Mouse (Mus musculus) kidney, postnatal 0 days (tissue): ENCODE measurements around the gene Tbx5. TPM values are rescaled to one million over a fixed set of nuclear protein-coding genes. Genes with fewer than 3 reads are reported as not detected.

Experiments used
- ATAC-seq: fragments of 200-750 bp; cut with Nextera tagmentation; replicated peaks from 2 replicates; pipeline ENCODE4 v1.8.0; 2017; ENCODE audit warnings: low read depth, moderate number of reproducible peaks, moderate TSS enrichment, moderate library complexity; ENCODE audit not compliant: low FRiP score
- DNase-seq: peaks from one replicate; pipeline ENCODE4 v3.0.0-alpha.2; 2016; ENCODE audit warnings: low spot score
- H3K27ac ChIP-seq: fragments of 300-500 bp; sonication (generic); 2 replicates; pipeline ENCODE4 v1.5.1; 2014; ENCODE audit warnings: mild to moderate bottlenecking
- H3K27me3 ChIP-seq: fragments of 300-500 bp; sonication (generic); 2 replicates; pipeline ENCODE4 v1.6.1; 2014; ENCODE audit warnings: low read length, mixed read lengths; ENCODE audit not compliant: insufficient read depth
- H3K36me3 ChIP-seq: fragments of 300-500 bp; sonication (generic); 2 replicates; pipeline ENCODE4 v1.6.1; 2014; ENCODE audit warnings: low read length, mixed read lengths; ENCODE audit not compliant: insufficient read depth
- H3K4me1 ChIP-seq: fragments of 300-500 bp; sonication (generic); replicated peaks from 2 replicates; pipeline ENCODE4 v1.6.1; 2014; ENCODE audit warnings: antibody characterized with exemption, low read length, mixed read lengths; ENCODE audit not compliant: insufficient read depth
- H3K4me2 ChIP-seq: fragments of 300-500 bp; sonication (generic); 2 replicates; pipeline ENCODE4 v1.6.1; 2014; ENCODE audit warnings: mild to moderate bottlenecking, low read length, moderate library complexity, mixed read lengths
- H3K4me3 ChIP-seq: fragments of 300-500 bp; sonication (generic); replicated peaks from 2 replicates; pipeline ENCODE4 v1.5.1; 2014; ENCODE audit warnings: low read depth, low read length
- H3K9ac ChIP-seq: fragments of 300-500 bp; sonication (generic); 2 replicates; pipeline ENCODE4 v1.6.1; 2014; ENCODE audit warnings: low read depth, low read length
- H3K9me3 ChIP-seq: fragments of 300-500 bp; sonication (generic); replicated peaks from 2 replicates; pipeline ENCODE4 v1.6.1; 2016; ENCODE audit warnings: low read length, inconsistent platforms, mixed read lengths
- CTCF ChIP-seq: IDR thresholded peaks from 2 replicates; pipeline ENCODE4 v1.5.1; 2016; ENCODE audit warnings: antibody characterized with exemption, low read depth, mild to moderate bottlenecking, moderate library complexity
- WGBS: fragments of 180-500 bp; shearing (Covaris S2); extraction: QIAGEN DNeasy Blood & Tissue Kit; methylation state at CpG from one replicate; pipeline ENCODE4 v1.1.7; 2014; 5-methylcytosine and 5-hydroxymethylcytosine counted together
- polyA plus RNA-seq: library from polyadenylated mRNA; unstranded; fragments of >200 nt; fragmentation: Nextera tagmentation; extraction: Ambion mirVana; gene quantifications from 2 replicates; pipeline ENCODE4 v1.2.1, GENCODE M21; 2015

Tbx5 gene
- polyA plus RNA-seq, 1 experiment from 2014 or later, result not detected

DNA sequence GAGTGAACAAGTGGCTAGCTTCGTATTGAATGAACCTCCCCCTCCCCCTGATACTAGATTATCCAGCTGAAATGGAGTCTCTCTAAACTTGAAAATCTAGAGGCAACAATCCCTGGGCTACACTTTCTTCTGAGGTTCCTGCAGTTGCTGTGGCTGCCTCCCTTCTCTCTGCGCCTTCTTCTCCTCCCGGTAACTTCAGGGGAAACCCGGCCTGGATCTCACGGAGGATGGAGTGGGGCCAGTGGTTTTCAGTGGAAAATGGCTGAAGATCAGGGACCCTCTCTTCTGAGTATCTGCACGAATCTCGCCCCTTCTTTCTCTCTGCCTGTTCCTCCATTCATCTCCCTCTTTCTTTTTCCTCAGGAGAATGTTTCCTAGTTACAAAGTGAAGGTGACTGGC lies 7.9 kb downstream of the Tbx5 start:
- ATAC-seq (no peak), DNase-seq (peak; percentile 22)
- H3K4me1 ChIP-seq, result no peaks in the 10 kb centered on the region
- H3K4me2 ChIP-seq, result no peak overlapping the region
- H3K9me3 ChIP-seq, result no peaks in the 10 kb centered on the region
- WGBS, result 2% methylated on average over 7 of the region's 7 CpGs
- H3K27ac ChIP-seq, result no peak overlapping the region
- peaks cover 88% of the 10 kb centered on the region for H3K27me3 ChIP-seq
- no peak overlapping the region for H3K9ac ChIP-seq
- no peak for TF ChIP-seq CTCF
- no peak overlapping the region for H3K4me3 ChIP-seq
- no peaks in the 10 kb centered on the region for H3K36me3 ChIP-seq

GRCm38 (mm10) chr5:119841634-119842420 lies 9.4 kb downstream of the Tbx5 start:
- H3K4me2 ChIP-seq, result no peak overlapping the region
- TF ChIP-seq CTCF, result no peak
- no peak overlapping the region for H3K9ac ChIP-seq

DNA sequence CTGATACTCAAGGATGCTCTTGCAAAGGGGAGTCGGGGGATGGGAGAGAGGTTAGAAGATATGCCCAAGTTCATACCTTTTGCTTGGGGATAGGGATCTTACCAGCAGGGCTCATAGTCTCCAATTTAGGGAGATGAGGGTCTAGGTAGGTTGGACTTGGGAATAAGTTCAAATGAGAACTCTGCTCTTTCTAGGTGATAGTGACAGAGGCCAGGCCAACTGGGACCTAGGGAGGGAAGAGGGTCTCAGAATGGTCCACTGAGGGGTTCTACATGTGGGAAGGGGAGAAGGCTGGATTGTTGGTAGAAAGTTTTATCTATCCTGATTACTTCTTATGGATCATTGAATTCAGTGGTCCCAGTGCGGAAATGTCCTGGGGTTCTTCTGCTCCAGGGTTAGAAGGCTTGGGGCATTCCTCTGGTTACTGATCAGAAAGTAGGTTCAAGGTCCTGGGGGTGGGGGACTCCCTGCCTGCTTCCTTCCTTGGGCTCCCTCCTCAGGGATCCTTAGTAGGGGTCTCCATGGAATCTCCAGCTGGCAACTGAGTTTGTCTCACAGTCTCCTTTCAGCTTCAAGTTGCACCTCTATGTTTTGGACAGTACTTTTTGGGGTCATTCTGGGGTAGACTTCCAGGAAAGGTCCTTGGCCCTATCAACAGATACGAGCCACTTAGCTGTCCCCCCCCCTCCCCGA lies 10.4 kb downstream of the Tbx5 start:
- Histone ChIP-seq H3K4me2 (no peak overlapping the region), H3K9me3 (no peaks in the 10 kb centered on the region), H3K4me3 (no peak overlapping the region), H3K27ac (no peak overlapping the region), H3K9ac (no peak overlapping the region), H3K4me1 (no peaks in the 10 kb centered on the region), H3K27me3 (peaks cover 85% of the 10 kb centered on the region), H3K36me3 (no peaks in the 10 kb centered on the region)
- ATAC-seq, result no peak
- no peak for TF ChIP-seq CTCF
- DNase-seq, result no peak
- 10% methylated on average over 4 of the region's 4 CpGs for WGBS

More at GRCm38 (mm10) chr5:119841634-119842420, 9.4 kb downstream of the Tbx5 start:
- no peak for ATAC-seq
- no peak for DNase-seq
- WGBS, result 2% methylated on average over 26 of the region's 26 CpGs
- H3K27me3 ChIP-seq, result peaks cover 91% of the 10 kb centered on the region
- no peaks in the 10 kb centered on the region for H3K9me3 ChIP-seq
- H3K4me3 ChIP-seq, result no peak overlapping the region
- no peaks in the 10 kb centered on the region for H3K36me3 ChIP-seq
- H3K4me1 ChIP-seq, result no peaks in the 10 kb centered on the region
- H3K27ac ChIP-seq, result no peak overlapping the region

DNA sequence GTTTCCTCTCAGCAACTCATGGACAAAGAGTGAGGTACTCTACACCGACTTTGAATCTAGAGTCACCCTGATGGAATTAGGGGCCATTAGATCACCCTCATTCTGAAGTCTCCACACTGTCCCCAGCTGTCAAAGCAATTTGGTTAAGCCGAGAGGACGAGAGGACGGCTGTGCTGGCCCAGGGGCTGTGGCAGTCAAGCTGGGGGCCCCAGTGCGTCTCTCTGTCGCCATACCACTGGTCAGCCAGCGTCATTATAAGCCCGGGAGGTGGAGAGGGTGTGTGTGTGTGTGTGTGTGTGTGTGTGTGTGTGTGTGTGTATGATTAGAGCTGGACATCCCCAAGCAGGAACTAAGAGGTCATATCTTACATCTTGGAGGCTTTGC lies 10.9 kb downstream of the Tbx5 start:
- no peak for DNase-seq
- WGBS, result 2% methylated on average over 8 of the region's 8 CpGs
- Histone ChIP-seq H3K4me2 (no peak overlapping the region), H3K27ac (no peak overlapping the region), H3K9me3 (no peaks in the 10 kb centered on the region), H3K9ac (no peak overlapping the region), H3K36me3 (no peaks in the 10 kb centered on the region), H3K4me1 (no peaks in the 10 kb centered on the region), H3K4me3 (no peak overlapping the region), H3K27me3 (peaks cover 79% of the 10 kb centered on the region)
- no peak for ATAC-seq
- TF ChIP-seq CTCF, result no peak

- no peaks in the 10 kb centered on the region for H3K36me3 ChIP-seq
- DNase-seq, result no peak
- no peak overlapping the region for H3K9ac ChIP-seq
- TF ChIP-seq CTCF, result no peak
- H3K4me3 ChIP-seq, result no peak overlapping the region
- no peak overlapping the region for H3K4me2 ChIP-seq
- 4% methylated on average over 5 of the region's 5 CpGs for WGBS
- peaks cover 70% of the 10 kb centered on the region for H3K27me3 ChIP-seq
- no peak for ATAC-seq
- no peaks in the 10 kb centered on the region for H3K9me3 ChIP-seq
- H3K4me1 ChIP-seq, result no peaks in the 10 kb centered on the region
- no peak overlapping the region for H3K27ac ChIP-seq
Observed at GRCm38 (mm10) chr5:119844366-119844765, 11.9 kb downstream of the Tbx5 start.

DNA sequence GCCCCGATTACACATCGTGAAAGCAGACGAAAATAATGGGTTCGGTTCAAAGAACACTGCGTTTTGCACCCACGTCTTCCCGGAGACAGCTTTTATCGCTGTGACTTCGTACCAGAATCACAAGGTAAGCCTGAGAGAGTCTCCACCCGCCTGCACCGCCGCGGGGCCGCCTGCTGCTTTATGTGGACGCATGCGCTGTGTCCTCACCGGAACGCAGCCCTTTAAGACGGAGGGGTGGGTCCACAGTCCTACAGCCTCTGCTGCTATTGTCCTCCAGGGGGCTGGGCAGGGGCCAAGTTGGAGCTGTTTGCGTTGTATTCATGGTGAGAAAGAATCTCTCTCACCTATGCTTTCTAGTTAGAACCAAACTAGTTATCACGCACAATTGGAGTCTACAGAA lies 12.5 kb downstream of the Tbx5 start:
- no peaks in the 10 kb centered on the region for H3K4me1 ChIP-seq
- H3K4me3 ChIP-seq, result no peak overlapping the region
- H3K4me2 ChIP-seq, result peak overlapping the region; percentile 25; the same call in 1 of the 2 replicates
- no peaks in the 10 kb centered on the region for H3K9me3 ChIP-seq
- peaks cover 63% of the 10 kb centered on the region for H3K27me3 ChIP-seq
- peak; percentile 25; the same call in 1 of the 2 replicates for TF ChIP-seq CTCF
- H3K36me3 ChIP-seq, result no peaks in the 10 kb centered on the region
- H3K27ac ChIP-seq, result no peak overlapping the region
- 1% methylated on average over 21 of the region's 21 CpGs for whole genome bisulfite sequencing
- ATAC-seq, result no peak
- no peak overlapping the region for H3K9ac ChIP-seq
- peak; percentile 25 for DNase-seq
